Mouse (Mus musculus): ENCODE measurements at regions not wholly inside any gene's neighbourhood (a gene's known extent, or its start where the extent isn't known, plus 50 kb on each side); places are given as distances from the start of the nearest gene placed in this dataset.

GRCm38 (mm10) chr19:14957727-14958126 is 359.9 kb upstream of the Tle4 start:
- in situ Hi-C loops (cut with MboI; ENCODE audit: unreplicated experiment in 2 of 2), result no loop called here

GRCm38 (mm10) chr19:14957154-14957553 is 359.3 kb upstream of the Tle4 start:
- in situ Hi-C loops (cut with MboI; ENCODE audit: unreplicated experiment in 2 of 2), result no loop called here

- in situ Hi-C loops (cut with MboI; ENCODE audit: unreplicated experiment in 2 of 2), result no loop called here
Observed at GRCm38 (mm10) chr19:14956392-14956791, 358.5 kb upstream of the Tle4 start.

- in situ Hi-C loops (cut with MboI; ENCODE audit: unreplicated experiment in 2 of 2), result no loop called here
Observed at GRCm38 (mm10) chr19:14955969-14956368, 358.1 kb upstream of the Tle4 start.

GRCm38 (mm10) chr19:14940207-14940952 is 342.5 kb upstream of the Tle4 start:
- in situ Hi-C loops (cut with MboI; ENCODE audit: unreplicated experiment in 2 of 2), result no loop called here

- in situ Hi-C loops (cut with MboI; ENCODE audit: unreplicated experiment in 2 of 2), result no loop called here
Observed at GRCm38 (mm10) chr19:14922238-14922637, 324.4 kb upstream of the Tle4 start.

GRCm38 (mm10) chr19:14911056-14911850 is 313.4 kb upstream of the Tle4 start:
- in situ Hi-C loops (cut with MboI; ENCODE audit: unreplicated experiment in 2 of 2), result no loop called here

GRCm38 (mm10) chr19:14894875-14895274 is 297.0 kb upstream of the Tle4 start:
- in situ Hi-C loops (cut with MboI; ENCODE audit: unreplicated experiment in 2 of 2), result no loop called here

GRCm38 (mm10) chr19:14892390-14892758 is 294.5 kb upstream of the Tle4 start:
- in situ Hi-C loops (cut with MboI; ENCODE audit: unreplicated experiment in 2 of 2), result no loop called here

GRCm38 (mm10) chr19:14891689-14892389 is 294.0 kb upstream of the Tle4 start:
- in situ Hi-C loops (cut with MboI; ENCODE audit: unreplicated experiment in 2 of 2), result no loop called here

- in situ Hi-C loops (cut with MboI; ENCODE audit: unreplicated experiment in 2 of 2), result no loop called here
Observed at GRCm38 (mm10) chr19:14891090-14891428, 293.2 kb upstream of the Tle4 start.

- in situ Hi-C loops (cut with MboI; ENCODE audit: unreplicated experiment in 2 of 2), result no loop called here
Observed at GRCm38 (mm10) chr19:14890241-14891089, 292.6 kb upstream of the Tle4 start.

- in situ Hi-C loops (cut with MboI; ENCODE audit: unreplicated experiment in 2 of 2), result no loop called here
Observed at GRCm38 (mm10) chr19:14889794-14890193, 291.9 kb upstream of the Tle4 start.

- in situ Hi-C loops (cut with MboI; ENCODE audit: unreplicated experiment in 2 of 2), result no loop called here
Observed at GRCm38 (mm10) chr19:14883707-14884421, 286.0 kb upstream of the Tle4 start.

GRCm38 (mm10) chr19:14880818-14881217 is 283.0 kb upstream of the Tle4 start:
- in situ Hi-C loops (cut with MboI; ENCODE audit: unreplicated experiment in 2 of 2), result no loop called here

GRCm38 (mm10) chr19:14873986-14874385 is 276.1 kb upstream of the Tle4 start:
- in situ Hi-C loops (cut with MboI; ENCODE audit: unreplicated experiment in 2 of 2), result loop anchor here in 1 of 2 experiments (25.0 kb wide), 1 partner anchor 988 kb away; no protein-coding TSS in a partner anchor

- in situ Hi-C loops (cut with MboI; ENCODE audit: unreplicated experiment in 2 of 2), result loop anchor here in 1 of 2 experiments (25.0 kb wide), 1 partner anchor 991 kb away; no protein-coding TSS in a partner anchor
Observed at GRCm38 (mm10) chr19:14871178-14871867, 273.5 kb upstream of the Tle4 start.

GRCm38 (mm10) chr19:14862654-14863468 is 265.0 kb upstream of the Tle4 start:
- in situ Hi-C loops (cut with MboI; ENCODE audit: unreplicated experiment in 2 of 2), result loop anchor here in 1 of 2 experiments (25.0 kb wide), 1 partner anchor 999 kb away; no protein-coding TSS in a partner anchor

All from v-Abl transformed pro-B cells (cell line).